Mouse (Mus musculus): ENCODE data around the gene Sesn1. TPM values are rescaled to one million over a fixed set of nuclear protein-coding genes. Genes with fewer than 3 reads are reported as not detected.
"Not testable (repeated sequence)": the region's sequence is repeated elsewhere in the genome, so short reads cannot be mapped to it uniquely, and the experiment has no call there.

Sesn1 gene
- polyA plus RNA-seq, 1 experiment: 5.0 TPM

GRCm38 (mm10) chr10:41935476-41935829 is 125.7 kb downstream of the Sesn1 start:
- H3K79me3 ChIP-seq (ENCODE audit: low read depth): no peaks in the 10 kb centered on the region
- no peaks in the 10 kb centered on the region for H3K36me3 ChIP-seq (ENCODE audit: control insufficient read depth, insufficient read depth)
- TF ChIP-seq MYOG (IDR thresholded peaks at IDR 0.05; ENCODE audit: control insufficient read depth, extremely low read depth, insufficient read length): no peak
- TF ChIP-seq USF1 (IDR thresholded peaks at IDR 0.05; ENCODE audit: low read depth): no peak
- no peak for TF ChIP-seq CEBPB (IDR thresholded peaks at IDR 0.05; ENCODE audit: low read depth)
- no peak for TF ChIP-seq MYOD1 (IDR thresholded peaks at IDR 0.05; ENCODE audit: control insufficient read depth, insufficient read length, low read depth)
- no peak for TF ChIP-seq FOSL1 (IDR thresholded peaks at IDR 0.05; ENCODE audit: insufficient read depth, low read length, poor library complexity, severe bottlenecking)
- TF ChIP-seq MAX (IDR thresholded peaks at IDR 0.05): no peak
- no peak for TF ChIP-seq CTCF (IDR thresholded peaks at IDR 0.05; ENCODE audit: control insufficient read depth, insufficient read depth, insufficient read length)
- H3ac ChIP-seq (ENCODE audit: control insufficient read depth, insufficient read length, low read depth): no peak overlapping the region
- H3K27me3 ChIP-seq (ENCODE audit: control insufficient read depth, insufficient read depth, insufficient read length): peaks cover under 1% of the 10 kb centered on the region
- no peaks in the 10 kb centered on the region for H3K79me2 ChIP-seq (ENCODE audit: control insufficient read depth, insufficient read depth)
- no peak overlapping the region for H3K4me3 ChIP-seq (ENCODE audit: insufficient read depth, poor library complexity, severe bottlenecking)

- no peaks in the 10 kb centered on the region for H3K36me3 ChIP-seq (ENCODE audit: control insufficient read depth, insufficient read depth)
- H3K79me3 ChIP-seq (ENCODE audit: low read depth): no peaks in the 10 kb centered on the region
- no peaks in the 10 kb centered on the region for H3K79me2 ChIP-seq (ENCODE audit: control insufficient read depth, insufficient read depth)
- no peak overlapping the region for H3K4me3 ChIP-seq (ENCODE audit: insufficient read depth, poor library complexity, severe bottlenecking)
- TF ChIP-seq MAX (IDR thresholded peaks at IDR 0.05) (no peak), MYOD1 (IDR thresholded peaks at IDR 0.05; ENCODE audit: control insufficient read depth, insufficient read length, low read depth) (no peak), CEBPB (IDR thresholded peaks at IDR 0.05; ENCODE audit: low read depth) (no peak), FOSL1 (IDR thresholded peaks at IDR 0.05; ENCODE audit: insufficient read depth, low read length, poor library complexity, severe bottlenecking) (no peak), USF1 (IDR thresholded peaks at IDR 0.05; ENCODE audit: low read depth) (no peak), MYOG (IDR thresholded peaks at IDR 0.05; ENCODE audit: control insufficient read depth, extremely low read depth, insufficient read length) (no peak), CTCF (IDR thresholded peaks at IDR 0.05; ENCODE audit: control insufficient read depth, insufficient read depth, insufficient read length) (no peak)
- no peak overlapping the region for H3ac ChIP-seq (ENCODE audit: control insufficient read depth, insufficient read length, low read depth)
- no peaks in the 10 kb centered on the region for H3K27me3 ChIP-seq (ENCODE audit: control insufficient read depth, insufficient read depth, insufficient read length)
These were observed 126.4 kb downstream of the Sesn1 start for GRCm38 (mm10) chr10:41936100-41936499.

GRCm38 (mm10) chr10:41937176-41937575 is 127.4 kb downstream of the Sesn1 start:
- Histone ChIP-seq H3K79me3 (ENCODE audit: low read depth) (no peaks in the 10 kb centered on the region), H3ac (ENCODE audit: control insufficient read depth, insufficient read length, low read depth) (no peak overlapping the region), H3K27me3 (ENCODE audit: control insufficient read depth, insufficient read depth, insufficient read length) (no peaks in the 10 kb centered on the region), H3K79me2 (ENCODE audit: control insufficient read depth, insufficient read depth) (no peaks in the 10 kb centered on the region), H3K4me3 (ENCODE audit: insufficient read depth, poor library complexity, severe bottlenecking) (no peak overlapping the region), H3K36me3 (ENCODE audit: control insufficient read depth, insufficient read depth) (no peaks in the 10 kb centered on the region)
- TF ChIP-seq MYOD1 (IDR thresholded peaks at IDR 0.05; ENCODE audit: control insufficient read depth, insufficient read length, low read depth) (no peak), MAX (IDR thresholded peaks at IDR 0.05) (no peak), CTCF (IDR thresholded peaks at IDR 0.05; ENCODE audit: control insufficient read depth, insufficient read depth, insufficient read length) (no peak), MYOG (IDR thresholded peaks at IDR 0.05; ENCODE audit: control insufficient read depth, extremely low read depth, insufficient read length) (no peak), CEBPB (IDR thresholded peaks at IDR 0.05; ENCODE audit: low read depth) (no peak), USF1 (IDR thresholded peaks at IDR 0.05; ENCODE audit: low read depth) (no peak), FOSL1 (IDR thresholded peaks at IDR 0.05; ENCODE audit: insufficient read depth, low read length, poor library complexity, severe bottlenecking) (no peak)

GRCm38 (mm10) chr10:41939090-41939489 is 129.4 kb downstream of the Sesn1 start:
- Histone ChIP-seq H3K4me3 (ENCODE audit: insufficient read depth, poor library complexity, severe bottlenecking) (no peak overlapping the region), H3K27me3 (ENCODE audit: control insufficient read depth, insufficient read depth, insufficient read length) (no peaks in the 10 kb centered on the region), H3K36me3 (ENCODE audit: control insufficient read depth, insufficient read depth) (no peaks in the 10 kb centered on the region), H3K79me3 (ENCODE audit: low read depth) (no peaks in the 10 kb centered on the region), H3ac (ENCODE audit: control insufficient read depth, insufficient read length, low read depth) (no peak overlapping the region), H3K79me2 (ENCODE audit: control insufficient read depth, insufficient read depth) (no peaks in the 10 kb centered on the region)
- TF ChIP-seq USF1 (IDR thresholded peaks at IDR 0.05; ENCODE audit: low read depth) (no peak), CTCF (IDR thresholded peaks at IDR 0.05; ENCODE audit: control insufficient read depth, insufficient read depth, insufficient read length) (no peak), MYOG (IDR thresholded peaks at IDR 0.05; ENCODE audit: control insufficient read depth, extremely low read depth, insufficient read length) (no peak), FOSL1 (IDR thresholded peaks at IDR 0.05; ENCODE audit: insufficient read depth, low read length, poor library complexity, severe bottlenecking) (no peak), MYOD1 (IDR thresholded peaks at IDR 0.05; ENCODE audit: control insufficient read depth, insufficient read length, low read depth) (no peak), CEBPB (IDR thresholded peaks at IDR 0.05; ENCODE audit: low read depth) (no peak), MAX (IDR thresholded peaks at IDR 0.05) (no peak)

GRCm38 (mm10) chr10:41952354-41952753 is 142.6 kb downstream of the Sesn1 start:
- not testable (repeated sequence) for H3ac ChIP-seq (ENCODE audit: control insufficient read depth, insufficient read length, low read depth); H3K79me2 ChIP-seq (ENCODE audit: control insufficient read depth, insufficient read depth); H3K36me3 ChIP-seq (ENCODE audit: control insufficient read depth, insufficient read depth); H3K27me3 ChIP-seq (ENCODE audit: control insufficient read depth, insufficient read depth, insufficient read length); H3K4me3 ChIP-seq (ENCODE audit: insufficient read depth, poor library complexity, severe bottlenecking); H3K79me3 ChIP-seq (ENCODE audit: low read depth)

- TF ChIP-seq MAX (IDR thresholded peaks at IDR 0.05): no peak
- TF ChIP-seq FOSL1 (IDR thresholded peaks at IDR 0.05; ENCODE audit: insufficient read depth, low read length, poor library complexity, severe bottlenecking): no peak
- Histone ChIP-seq H3ac (ENCODE audit: control insufficient read depth, insufficient read length, low read depth) (no peak overlapping the region), H3K79me2 (ENCODE audit: control insufficient read depth, insufficient read depth) (no peaks in the 10 kb centered on the region), H3K36me3 (ENCODE audit: control insufficient read depth, insufficient read depth) (no peaks in the 10 kb centered on the region), H3K27me3 (ENCODE audit: control insufficient read depth, insufficient read depth, insufficient read length) (no peaks in the 10 kb centered on the region), H3K79me3 (ENCODE audit: low read depth) (no peaks in the 10 kb centered on the region), H3K4me3 (ENCODE audit: insufficient read depth, poor library complexity, severe bottlenecking) (no peak overlapping the region)
These were observed 143.3 kb downstream of the Sesn1 start for GRCm38 (mm10) chr10:41952850-41953527.

Data from C2C12 (cell line).